Mouse (Mus musculus) intestine, postnatal 0 days (tissue): Measurements from ENCODE around the gene Cdk2ap2. TPM values are rescaled to one million over a fixed set of nuclear protein-coding genes. Genes with fewer than 3 reads are reported as not detected.
A peak's percentile ranks its signal among the peaks of the same experiment; 100 is the strongest.
"Not testable (repeated sequence)": the region's sequence is repeated elsewhere in the genome, so short reads cannot be mapped to it uniquely, and the experiment has no call there.

Experiments used
- ATAC-seq: fragments of 200-750 bp; cut with Nextera tagmentation; 2 replicates; pipeline ENCODE4 v1.8.0; 2017; ENCODE audit warnings: mild to moderate bottlenecking, moderate TSS enrichment, moderate library complexity
- H3K27ac ChIP-seq: fragments of 300-500 bp; sonication (generic); 2 replicates; pipeline ENCODE4 v1.5.1; 2014; ENCODE audit warnings: mild to moderate bottlenecking, low read depth, low read length, moderate library complexity
- H3K27me3 ChIP-seq: fragments of 300-500 bp; sonication (generic); replicated peaks from 2 replicates; pipeline ENCODE4 v1.6.1; 2014; ENCODE audit warnings: low read length, mixed read lengths; ENCODE audit not compliant: control insufficient read depth, insufficient read depth
- H3K36me3 ChIP-seq: fragments of 300-500 bp; sonication (generic); 2 replicates; pipeline ENCODE4 v1.6.1; 2014; ENCODE audit warnings: mild to moderate bottlenecking, moderate library complexity; ENCODE audit not compliant: control insufficient read depth, insufficient read depth
- H3K4me1 ChIP-seq: fragments of 300-500 bp; sonication (generic); replicated peaks from 2 replicates; pipeline ENCODE4 v1.6.1; 2014; ENCODE audit warnings: antibody characterized with exemption, low read length, mixed read lengths; ENCODE audit not compliant: control insufficient read depth, insufficient read depth
- H3K4me2 ChIP-seq: fragments of 300-500 bp; sonication (generic); replicated peaks from 2 replicates; pipeline ENCODE4 v1.6.1; 2014; ENCODE audit warnings: low read depth, mild to moderate bottlenecking, moderate library complexity
- H3K4me3 ChIP-seq: fragments of 300-500 bp; sonication (generic); 2 replicates; pipeline ENCODE4 v1.5.1; 2014; ENCODE audit warnings: low read depth, low read length
- H3K9ac ChIP-seq: fragments of 300-500 bp; sonication (generic); 2 replicates; pipeline ENCODE4 v1.6.1; 2014; ENCODE audit warnings: mild to moderate bottlenecking, low read depth, low read length
- H3K9me3 ChIP-seq: fragments of 300-500 bp; sonication (generic); 2 replicates; pipeline ENCODE4 v1.6.1; 2016; ENCODE audit warnings: mixed run types; ENCODE audit not compliant: control insufficient read depth
- CTCF ChIP-seq: sonication (generic); IDR thresholded peaks from 2 replicates; pipeline ENCODE4 v1.5.1; 2016; ENCODE audit warnings: low read depth, mild to moderate bottlenecking, control low read depth, antibody characterized with exemption, moderate library complexity
- WGBS: fragments of 180-500 bp; shearing (Covaris S2); extraction: QIAGEN DNeasy Blood & Tissue Kit; methylation state at CpG from one replicate; pipeline ENCODE4 v1.1.7; 2014; 5-methylcytosine and 5-hydroxymethylcytosine counted together
- polyA plus RNA-seq: library from polyadenylated mRNA; unstranded; fragments of >200 nt; fragmentation: Nextera tagmentation; extraction: Ambion mirVana; gene quantifications from 2 replicates; pipeline ENCODE4 v1.2.1, GENCODE M21; 2015

Gene Cdk2ap2
- polyA plus RNA-seq, 1 experiment from 2014 or later = 108 TPM

DNA sequence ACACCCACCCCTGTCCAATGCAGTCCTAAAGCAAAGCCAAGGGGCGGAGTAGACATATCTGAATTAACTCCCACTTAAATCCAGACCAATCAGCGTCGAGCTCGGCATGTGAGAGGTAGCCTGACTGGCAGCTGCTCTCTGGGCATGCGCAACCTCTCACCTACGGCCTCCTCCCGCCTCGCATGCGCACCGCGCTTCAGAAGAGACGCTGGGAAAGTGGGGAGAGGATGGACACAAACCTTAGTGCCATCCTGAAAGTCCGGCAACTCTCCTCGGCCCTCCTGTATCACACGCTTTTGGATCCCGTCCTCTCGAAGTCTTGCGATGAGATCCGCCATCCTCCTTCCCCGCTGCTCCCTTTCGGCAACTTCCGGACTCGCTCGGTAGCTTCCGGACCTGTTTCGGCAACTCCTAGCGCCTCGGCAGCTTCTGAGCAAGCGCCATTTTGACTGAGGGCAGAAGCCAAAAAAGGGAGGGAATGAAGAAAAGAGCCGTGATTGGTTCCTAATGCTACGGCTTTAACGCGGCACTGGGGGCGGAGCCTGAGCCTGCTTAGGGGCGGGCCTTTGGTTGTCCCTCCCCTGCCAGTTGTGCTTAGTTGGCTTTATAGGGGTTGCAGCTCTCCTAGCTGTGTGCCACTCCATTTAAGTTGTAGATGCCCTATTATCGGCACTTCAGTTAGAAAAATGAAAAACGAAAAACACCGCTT lies 24.3 kb downstream of the Cdk2ap2 start:
- 2% methylated on average over 38 of the region's 38 CpGs for WGBS
- Histone ChIP-seq H3K4me1 (peaks cover 6% of the 10 kb centered on the region; the same call in 1 of the 2 replicates), H3K4me2 (peak overlapping the region; percentile 53), H3K9ac (peak overlapping the region; percentile 43; the same call in 1 of the 2 replicates), H3K36me3 (peaks cover 21% of the 10 kb centered on the region), H3K4me3 (peak overlapping the region; percentile 34), H3K27ac (peak overlapping the region; percentile 43), H3K9me3 (no peaks in the 10 kb centered on the region), H3K27me3 (no peaks in the 10 kb centered on the region)
- ATAC-seq = peak; percentile 74
- TF ChIP-seq CTCF = no peak

DNA sequence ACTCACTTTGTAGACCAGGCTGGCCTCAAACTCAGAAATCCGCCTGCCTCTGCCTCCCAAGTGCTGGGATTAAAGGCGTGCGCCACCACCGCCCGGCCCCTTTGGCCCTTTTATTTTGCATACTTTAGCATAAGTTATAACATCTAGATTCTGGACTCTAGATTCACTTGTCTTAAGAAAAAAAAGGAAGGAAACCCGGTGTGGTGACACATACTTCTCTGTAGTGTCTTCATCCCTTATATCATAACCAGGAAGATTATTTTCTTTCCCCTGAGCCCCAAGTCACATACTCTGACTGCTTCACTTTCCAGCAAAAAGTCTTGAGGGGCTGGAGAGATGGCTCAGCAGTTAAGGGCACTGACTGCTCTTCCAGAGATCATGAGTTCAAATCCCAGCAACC lies 24.9 kb downstream of the Cdk2ap2 start:
- not testable (repeated sequence) for H3K9me3 ChIP-seq, H3K4me1 ChIP-seq, ATAC-seq, H3K27me3 ChIP-seq, H3K4me3 ChIP-seq, H3K27ac ChIP-seq, H3K9ac ChIP-seq
- Histone ChIP-seq H3K36me3 (peaks cover 18% of the 10 kb centered on the region), H3K4me2 (peak overlapping the region; percentile 53; the same call in 1 of the 2 replicates)
- 58% methylated on average over 6 of the region's 6 CpGs for WGBS

DNA sequence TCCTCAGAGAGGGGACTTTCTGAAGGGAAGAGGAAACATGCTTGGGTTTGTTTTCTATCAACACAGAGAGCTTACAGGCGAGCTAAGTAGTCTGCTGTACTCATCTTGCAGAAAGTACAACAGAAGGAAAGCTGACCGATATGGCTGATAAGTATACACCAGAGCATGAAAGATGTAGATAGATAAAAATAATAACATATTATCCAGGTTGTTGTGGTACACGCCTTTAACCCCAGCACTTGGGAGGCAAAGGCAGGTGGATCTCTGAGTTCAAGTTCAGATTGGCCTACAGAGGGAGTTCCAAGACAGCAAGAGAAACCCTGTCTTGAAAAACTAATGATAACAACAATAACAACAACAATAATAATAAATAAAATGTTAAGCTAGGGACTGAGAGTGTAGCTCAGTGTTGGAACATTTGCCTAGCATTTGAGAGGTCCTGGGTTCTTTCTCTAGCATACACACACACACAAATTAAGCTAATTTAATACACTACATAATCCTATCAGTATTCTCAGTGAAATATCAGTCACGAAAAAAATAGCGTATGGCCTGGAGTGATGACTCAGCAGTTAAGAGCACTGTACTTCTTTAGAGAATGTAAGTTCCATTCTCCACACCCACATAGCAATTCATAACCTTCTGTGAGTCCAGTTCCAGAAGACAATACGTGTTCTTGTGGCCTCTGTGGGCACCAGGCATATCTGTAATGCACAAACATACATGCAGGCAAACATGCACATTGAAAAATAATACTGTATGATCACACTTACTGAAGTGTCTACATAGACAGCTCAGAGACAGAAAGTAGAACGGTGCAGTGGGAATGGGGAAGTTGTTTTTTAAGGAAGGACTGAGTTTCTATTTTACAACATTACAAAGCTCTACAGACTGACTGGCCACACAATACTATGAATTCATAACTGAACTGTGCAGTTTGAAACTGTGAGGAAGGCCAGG lies 25.7 kb downstream of the Cdk2ap2 start:
- Histone ChIP-seq H3K9ac (no peak overlapping the region), H3K9me3 (no peaks in the 10 kb centered on the region), H3K4me1 (peaks cover 8% of the 10 kb centered on the region; the same call in 1 of the 2 replicates), H3K27me3 (no peaks in the 10 kb centered on the region), H3K4me3 (no peak overlapping the region), H3K4me2 (no peak overlapping the region), H3K36me3 (peaks cover 10% of the 10 kb centered on the region; the same call in 1 of the 2 replicates), H3K27ac (no peak overlapping the region)
- WGBS = 72% methylated on average over 7 of the region's 7 CpGs
- ATAC-seq = no peak
- TF ChIP-seq CTCF = 0 out of 2 replicates have a peak, but pooled peaks have one; percentile 17

DNA sequence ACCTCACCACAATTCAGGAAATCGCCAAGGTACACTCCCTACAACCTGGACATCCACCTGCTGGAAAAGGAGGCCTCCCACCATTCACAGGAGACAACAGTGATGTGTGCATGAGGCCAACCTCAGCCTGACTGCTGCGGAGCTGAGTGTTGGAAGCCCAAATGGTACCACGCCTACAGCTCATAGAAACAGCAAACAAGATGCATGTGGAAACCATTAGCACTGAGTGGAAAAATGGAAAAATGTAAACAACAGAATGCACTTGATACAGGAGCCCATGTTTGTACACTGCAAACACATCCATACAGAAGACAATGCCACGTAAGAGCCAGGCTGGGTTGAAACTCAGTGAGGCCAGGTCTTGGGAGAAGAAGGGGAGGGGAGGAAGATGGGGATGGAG lies 27.4 kb downstream of the Cdk2ap2 start:
- no peak for ATAC-seq

DNA sequence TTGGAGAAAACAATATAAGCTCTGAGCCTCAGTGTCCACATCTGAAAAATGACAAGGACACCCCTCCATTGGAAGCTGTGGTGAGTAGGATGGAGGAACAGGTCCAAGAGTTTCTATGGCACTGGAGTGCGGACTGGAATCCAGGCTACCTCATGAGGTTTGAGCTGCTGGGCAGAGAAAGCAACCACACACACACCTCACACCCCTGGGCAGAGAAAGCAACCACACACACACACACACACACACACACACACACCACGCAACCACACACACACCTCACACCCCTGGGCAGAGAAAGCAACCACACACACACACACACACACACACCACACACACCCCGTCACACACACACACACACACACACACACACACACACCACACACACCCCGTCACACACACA lies 28.3 kb downstream of the Cdk2ap2 start:
- 20% methylated on average over 4 of the region's 4 CpGs for WGBS
- H3K4me2 ChIP-seq = peak overlapping the region; percentile 76
- not testable (repeated sequence) for H3K4me1 ChIP-seq, H3K27me3 ChIP-seq, H3K27ac ChIP-seq, H3K9me3 ChIP-seq
- H3K36me3 ChIP-seq = peaks cover 18% of the 10 kb centered on the region
- peak overlapping the region; percentile 83 for H3K9ac ChIP-seq
- ATAC-seq = peak; percentile 27; the same call in 1 of the 2 replicates
- peak overlapping the region; percentile 87 for H3K4me3 ChIP-seq

More for the DNA sequence above, 27.4 kb downstream of the Cdk2ap2 start:
- peaks cover 8% of the 10 kb centered on the region; the same call in 1 of the 2 replicates for H3K4me1 ChIP-seq
- 64% methylated on average over 4 of the region's 4 CpGs for WGBS
- no peaks in the 10 kb centered on the region for H3K27me3 ChIP-seq
- no peak overlapping the region for H3K27ac ChIP-seq
- no peak overlapping the region for H3K4me2 ChIP-seq
- H3K9ac ChIP-seq = no peak overlapping the region
- H3K36me3 ChIP-seq = peaks cover 10% of the 10 kb centered on the region
- no peak for TF ChIP-seq CTCF
- H3K4me3 ChIP-seq = no peak overlapping the region
- H3K9me3 ChIP-seq = no peaks in the 10 kb centered on the region
